Mouse (Mus musculus): ENCODE data around the gene Trak1.

- TF ChIP-seq CTCF (IDR thresholded peaks at IDR 0.05; ENCODE audit: control insufficient read depth, insufficient read depth, insufficient replicate concordance, low read depth, low read length) = no peak
- TF ChIP-seq POLR2A (IDR thresholded peaks at IDR 0.05; ENCODE audit: control insufficient read depth, low read depth, low read length) = no peak
These were observed 46.4 kb upstream of the Trak1 start for GRCm38 (mm10) chr9:121250854-121251253.
